Mouse (Mus musculus): ENCODE measurements around the gene Sapcd2.
A peak's percentile ranks its signal among the peaks of the same experiment; 100 is the strongest.

Gene Sapcd2

DNA sequence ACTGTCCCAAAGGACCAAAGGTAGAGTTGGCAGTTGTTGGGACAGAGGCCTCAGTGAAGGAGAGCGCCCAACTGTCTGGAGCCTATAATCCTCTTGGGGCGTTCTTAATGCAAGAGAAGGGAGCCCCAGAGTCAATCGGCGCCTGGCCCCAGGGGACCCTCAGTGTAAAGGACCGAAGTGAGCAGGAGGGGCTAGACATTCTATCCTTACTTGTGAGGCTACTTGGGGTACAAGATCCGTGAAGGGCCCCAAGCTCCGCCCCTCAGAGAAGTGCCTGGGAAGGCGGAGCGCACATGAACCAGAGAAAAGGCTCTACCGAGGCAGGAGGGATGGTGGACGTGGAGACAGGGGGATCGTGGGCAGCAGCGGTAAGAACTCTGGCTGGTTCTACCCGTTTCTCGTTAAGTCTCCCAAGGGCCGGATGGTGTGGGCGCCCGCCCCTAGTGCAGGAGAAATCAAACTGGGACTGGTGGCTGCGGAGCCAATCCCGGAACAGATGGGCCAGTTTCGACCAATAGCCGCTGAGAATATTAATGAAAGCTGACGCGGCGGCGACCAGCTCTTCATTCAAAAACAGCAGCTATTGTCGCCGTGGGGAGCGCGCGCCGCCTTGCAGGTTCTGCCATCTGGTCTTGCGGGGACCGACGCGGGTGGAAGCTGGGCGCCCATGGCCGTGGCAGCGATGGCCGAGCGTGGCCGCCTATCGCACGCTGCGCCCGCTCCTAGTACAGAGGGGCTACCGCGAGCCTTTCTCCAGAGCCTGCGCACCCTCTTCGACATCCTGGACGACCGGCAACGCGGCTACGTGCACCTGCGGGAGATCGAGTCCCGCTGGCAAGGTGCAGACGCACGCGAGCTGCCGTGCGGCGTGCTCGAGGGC lies at the start of gene Sapcd2:
Sapcd2 (plus strand) TSS at position 558 of the 880 bp plus-strand sequence.
- Histone ChIP-seq H3K27me3 (ENCODE audit: control insufficient read depth, insufficient read depth, low read length, poor library complexity, severe bottlenecking) (no peaks in the 10 kb centered on the region), H3K36me3 (ENCODE audit: control insufficient read depth, insufficient read depth, low read length, poor library complexity, severe bottlenecking) (no peaks in the 10 kb centered on the region)

DNA sequence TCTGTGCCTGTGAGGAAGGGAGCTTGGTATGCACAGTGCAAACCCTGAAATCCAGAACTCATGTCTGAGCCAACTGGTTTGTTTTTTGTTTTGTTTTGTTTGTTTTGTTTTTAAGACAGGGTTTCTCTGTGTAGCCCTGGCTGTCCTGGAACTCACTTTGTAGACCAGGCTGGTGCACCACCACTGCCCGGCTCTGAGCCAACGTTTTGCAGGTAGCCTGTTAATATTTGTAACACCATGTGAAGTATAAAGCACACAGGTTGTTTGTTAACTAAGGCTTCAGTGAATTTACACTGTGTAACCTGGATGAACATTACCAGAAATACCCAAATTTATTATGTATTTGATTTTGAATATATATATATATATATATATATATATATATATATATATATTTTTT lies 46.1 kb upstream of the Sapcd2 start:
- Histone ChIP-seq H3K36me3 (ENCODE audit: control insufficient read depth, insufficient read depth, low read length, poor library complexity, severe bottlenecking) (no peaks in the 10 kb centered on the region), H3K27me3 (ENCODE audit: control insufficient read depth, insufficient read depth, low read length, poor library complexity, severe bottlenecking) (no peaks in the 10 kb centered on the region)
- DNase-seq (ENCODE audit: low read depth, low spot score): no peak

More for the DNA sequence above, at the start of gene Sapcd2:
- DNase-seq (ENCODE audit: low read depth, low spot score): peak; percentile 89

DNA sequence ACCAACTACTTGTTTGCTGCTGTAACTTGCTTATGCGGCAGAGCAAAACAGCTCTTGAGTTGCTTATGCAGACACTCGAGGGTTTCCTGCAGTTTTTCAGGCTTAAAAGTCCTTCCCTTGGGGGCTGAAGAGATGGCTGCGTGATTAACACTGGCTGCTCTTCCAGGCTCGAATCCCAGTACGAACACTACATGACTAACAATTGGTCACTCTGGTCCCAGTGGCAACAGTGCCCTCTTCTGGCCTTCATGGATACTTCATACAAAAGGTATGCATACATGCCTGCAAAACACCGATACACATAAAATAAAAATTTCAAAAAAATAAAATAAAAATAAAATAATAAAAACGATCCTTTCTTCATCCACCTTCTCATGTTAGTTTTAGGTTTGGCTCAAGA lies 43.7 kb upstream of the Sapcd2 start:
- H3K36me3 ChIP-seq (ENCODE audit: control insufficient read depth, insufficient read depth, low read length, poor library complexity, severe bottlenecking): no peaks in the 10 kb centered on the region
- no peaks in the 10 kb centered on the region for H3K27me3 ChIP-seq (ENCODE audit: control insufficient read depth, insufficient read depth, low read length, poor library complexity, severe bottlenecking)
- peak; percentile 38 for DNase-seq (ENCODE audit: low read depth, low spot score)

DNA sequence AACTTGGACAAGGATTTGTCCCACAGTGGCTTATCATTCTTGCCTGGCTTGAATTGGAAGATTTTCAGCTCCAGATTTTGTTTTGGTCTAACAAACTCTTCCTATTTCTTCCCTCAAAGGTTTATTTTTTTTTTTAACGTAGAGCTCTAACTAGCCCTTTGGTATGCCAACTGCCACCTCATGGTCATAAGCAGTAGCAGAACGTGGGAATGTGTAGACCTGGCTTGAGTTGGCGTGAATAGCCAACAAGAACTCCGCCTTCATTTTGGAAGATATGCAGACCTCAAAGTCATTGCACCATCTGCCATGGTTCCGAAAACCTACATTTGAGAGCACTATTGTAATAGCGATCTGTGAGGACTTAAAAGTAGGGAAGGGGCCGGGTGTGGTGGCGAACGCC lies 40.7 kb upstream of the Sapcd2 start:
- H3K36me3 ChIP-seq (ENCODE audit: control insufficient read depth, insufficient read depth, low read length, poor library complexity, severe bottlenecking): no peaks in the 10 kb centered on the region; the same call in 1 of the 2 replicates
- DNase-seq (ENCODE audit: low read depth, low spot score): no peak
- no peaks in the 10 kb centered on the region for H3K27me3 ChIP-seq (ENCODE audit: control insufficient read depth, insufficient read depth, low read length, poor library complexity, severe bottlenecking)

DNA sequence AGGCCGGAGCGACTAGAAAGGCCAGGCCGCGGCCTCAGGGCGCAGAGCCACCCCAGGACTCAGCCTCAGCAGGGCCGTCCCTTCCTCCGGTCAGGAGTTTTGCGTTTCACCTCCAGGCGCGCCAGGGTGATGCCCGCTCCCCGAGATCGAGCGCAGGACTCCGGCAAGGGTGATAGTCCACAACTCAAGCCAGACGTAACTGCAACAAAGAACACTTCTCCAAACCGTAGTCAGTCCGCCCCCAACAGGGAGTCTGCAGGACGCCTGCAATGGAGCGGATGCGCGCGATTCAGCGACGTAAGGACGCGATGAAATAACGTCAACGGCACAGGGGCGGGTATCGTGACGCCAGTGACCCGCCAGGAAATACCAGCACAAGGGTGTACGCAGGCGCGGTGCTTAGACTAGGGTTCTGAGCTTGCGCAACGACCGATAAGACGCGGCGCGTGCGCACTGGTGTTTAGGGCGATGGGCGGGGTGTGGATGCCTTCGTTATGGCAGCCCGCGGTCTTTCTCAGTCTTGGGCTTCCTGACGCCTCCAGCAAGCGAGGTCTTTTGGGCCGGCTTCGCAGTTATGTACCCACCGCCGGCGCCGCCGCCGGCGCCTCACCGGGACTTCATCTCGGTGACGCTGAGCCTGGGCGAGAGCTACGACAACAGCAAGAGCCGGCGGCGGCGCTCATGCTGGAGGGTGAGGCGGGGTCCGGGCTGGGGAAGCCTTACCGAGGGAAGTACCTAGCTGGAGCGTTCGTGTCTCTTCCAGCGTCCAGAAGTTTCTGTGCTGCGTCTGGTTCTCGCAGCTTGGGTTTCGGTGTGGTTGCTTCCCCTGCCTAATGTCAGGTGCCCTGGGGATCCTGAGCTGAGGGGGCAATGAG lies 39.6 kb upstream of the Sapcd2 start, which contains the start of gene Man1b1:
Man1b1 (plus strand) TSS at position 53 of the 875 bp plus-strand sequence.
- peaks cover 3% of the 10 kb centered on the region for H3K36me3 ChIP-seq (ENCODE audit: control insufficient read depth, insufficient read depth, low read length, poor library complexity, severe bottlenecking)

DNA sequence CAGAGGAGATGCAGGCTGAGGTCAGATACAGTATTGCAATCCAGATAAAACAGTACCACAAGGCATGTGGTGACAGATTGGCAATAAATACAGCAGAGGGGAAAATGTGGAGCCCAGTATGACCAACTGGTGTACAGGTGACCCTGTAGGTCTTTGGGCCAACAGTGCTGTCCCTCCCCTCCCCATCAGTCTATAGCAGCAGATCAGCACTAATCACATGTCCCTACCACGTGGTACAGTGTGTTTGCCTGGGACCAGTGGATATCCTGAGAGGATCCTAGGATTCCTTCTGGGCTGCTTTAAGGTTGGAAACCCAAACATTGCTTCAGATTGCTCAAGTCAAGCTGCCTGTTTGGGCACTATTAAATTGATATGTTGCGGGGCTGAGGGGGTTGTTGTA lies 38.6 kb upstream of the Sapcd2 start:
- Histone ChIP-seq H3K36me3 (ENCODE audit: control insufficient read depth, insufficient read depth, low read length, poor library complexity, severe bottlenecking) (peaks cover 8% of the 10 kb centered on the region), H3K27me3 (ENCODE audit: control insufficient read depth, insufficient read depth, low read length, poor library complexity, severe bottlenecking) (no peaks in the 10 kb centered on the region)
- no peak for DNase-seq (ENCODE audit: low read depth, low spot score)

More for the DNA sequence above, 39.6 kb upstream of the Sapcd2 start, which contains the start of gene Man1b1:
- peak; percentile 100 for DNase-seq (ENCODE audit: low read depth, low spot score)
- no peaks in the 10 kb centered on the region for H3K27me3 ChIP-seq (ENCODE audit: control insufficient read depth, insufficient read depth, low read length, poor library complexity, severe bottlenecking)

DNA sequence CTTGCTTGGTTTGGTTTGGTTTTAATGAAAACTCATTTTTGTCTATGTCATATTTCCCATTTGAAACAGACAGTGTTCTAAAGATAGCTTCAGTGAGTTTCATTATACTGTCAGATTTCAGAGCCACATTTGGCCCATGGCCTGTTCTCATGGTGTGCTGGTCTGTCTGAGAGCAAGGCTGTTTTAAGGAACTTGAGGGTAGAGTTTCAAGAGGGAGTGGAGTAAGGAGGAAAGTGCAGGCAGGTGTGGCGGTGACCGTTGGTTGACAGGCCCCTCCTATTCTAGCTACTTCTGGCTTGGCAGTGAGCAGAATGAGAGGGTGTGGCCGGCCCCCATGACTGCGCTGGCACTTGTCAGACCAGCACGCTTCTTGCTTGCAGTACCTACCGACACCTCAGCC lies 33.8 kb upstream of the Sapcd2 start:
- H3K27me3 ChIP-seq (ENCODE audit: control insufficient read depth, insufficient read depth, low read length, poor library complexity, severe bottlenecking): no peaks in the 10 kb centered on the region

DNA sequence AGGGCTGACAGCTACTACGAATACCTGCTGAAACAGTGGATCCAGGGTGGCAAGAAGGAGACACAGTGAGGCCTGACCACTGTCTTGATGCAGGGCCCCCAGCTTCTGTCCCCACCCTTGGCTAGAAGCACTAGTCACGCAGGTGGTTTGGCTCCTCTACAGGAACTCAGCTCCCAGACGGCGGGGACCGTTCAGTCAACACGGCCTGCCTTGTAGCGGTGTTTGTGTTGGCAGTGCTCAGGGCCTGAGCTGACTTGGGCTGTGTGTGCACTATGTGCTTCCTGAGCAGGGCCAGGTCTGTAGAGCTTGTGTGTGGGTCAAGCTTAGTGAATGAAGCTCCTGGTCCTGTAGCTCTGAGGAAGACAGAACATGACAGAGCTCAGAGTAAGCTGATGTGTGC lies 24.0 kb upstream of the Sapcd2 start:
- no peak for DNase-seq (ENCODE audit: low read depth, low spot score)
- Histone ChIP-seq H3K27me3 (ENCODE audit: control insufficient read depth, insufficient read depth, low read length, poor library complexity, severe bottlenecking) (no peaks in the 10 kb centered on the region), H3K36me3 (ENCODE audit: control insufficient read depth, insufficient read depth, low read length, poor library complexity, severe bottlenecking) (peaks cover 8% of the 10 kb centered on the region)

More for the DNA sequence above, 33.8 kb upstream of the Sapcd2 start:
- H3K36me3 ChIP-seq (ENCODE audit: control insufficient read depth, insufficient read depth, low read length, poor library complexity, severe bottlenecking): peaks cover 9% of the 10 kb centered on the region
- peak; percentile 35 for DNase-seq (ENCODE audit: low read depth, low spot score)

DNA sequence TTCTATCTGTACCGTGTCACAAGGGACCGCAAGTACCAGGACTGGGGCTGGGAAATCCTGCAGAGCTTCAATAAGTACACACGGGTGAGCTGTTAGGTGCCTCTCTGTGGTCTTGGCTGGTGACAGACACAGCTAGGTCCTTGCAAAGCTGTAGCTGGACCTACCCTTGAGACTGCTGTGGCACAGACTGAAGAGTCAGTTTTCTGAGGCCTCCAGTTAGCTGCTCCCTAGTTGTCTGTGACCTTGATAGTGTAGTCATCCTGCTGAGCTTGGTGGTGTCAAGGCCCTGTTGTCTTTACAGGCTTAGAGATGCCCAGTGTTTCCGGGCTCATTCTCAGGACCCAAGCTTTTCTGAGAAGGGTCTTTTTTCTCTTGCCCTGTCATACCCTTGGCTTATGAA lies 22.6 kb upstream of the Sapcd2 start:
- Histone ChIP-seq H3K27me3 (ENCODE audit: control insufficient read depth, insufficient read depth, low read length, poor library complexity, severe bottlenecking) (no peaks in the 10 kb centered on the region), H3K36me3 (ENCODE audit: control insufficient read depth, insufficient read depth, low read length, poor library complexity, severe bottlenecking) (peaks cover 8% of the 10 kb centered on the region)
- DNase-seq (ENCODE audit: low read depth, low spot score): no peak

DNA sequence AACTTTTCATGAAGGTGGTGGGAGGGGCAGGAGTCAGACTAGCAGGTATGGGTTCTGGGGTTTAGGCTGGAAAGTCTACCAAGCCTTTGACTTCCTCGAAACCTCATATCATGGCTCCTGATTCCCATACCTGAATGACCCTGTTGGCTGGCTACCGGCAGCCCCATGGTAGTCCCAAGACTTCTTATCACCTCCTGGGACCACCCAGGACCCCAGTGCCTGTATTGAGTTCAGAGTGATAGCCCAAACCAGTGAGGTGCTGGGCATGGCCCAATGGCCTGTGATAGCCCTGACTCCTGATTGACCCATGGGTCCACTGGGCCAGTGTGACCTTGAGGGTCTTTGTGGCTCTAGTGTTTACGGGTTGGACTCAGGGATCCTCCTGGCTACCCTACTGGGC lies 21.4 kb upstream of the Sapcd2 start:
- peaks cover 8% of the 10 kb centered on the region for H3K36me3 ChIP-seq (ENCODE audit: control insufficient read depth, insufficient read depth, low read length, poor library complexity, severe bottlenecking)
- no peak for DNase-seq (ENCODE audit: low read depth, low spot score)
- H3K27me3 ChIP-seq (ENCODE audit: control insufficient read depth, insufficient read depth, low read length, poor library complexity, severe bottlenecking): no peaks in the 10 kb centered on the region

DNA sequence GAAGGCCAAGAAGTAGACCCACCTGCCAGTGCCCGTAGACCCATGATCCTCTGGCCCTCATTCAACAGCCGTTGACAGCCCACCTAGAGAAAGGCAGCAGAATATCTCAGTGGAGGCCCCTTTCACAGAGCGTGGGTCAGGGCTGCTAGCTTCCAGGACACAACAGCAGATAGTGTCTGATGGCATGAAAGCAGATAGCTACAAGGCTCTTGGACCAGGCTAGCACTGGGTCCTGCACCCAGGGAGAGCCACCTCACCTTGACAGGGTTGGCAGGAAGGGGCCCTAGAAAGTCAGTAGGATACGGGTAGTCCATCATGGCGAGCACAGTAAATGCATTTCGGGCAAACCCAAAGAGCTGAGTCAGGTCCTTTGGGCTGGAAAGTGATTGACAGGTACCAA lies 17.9 kb upstream of the Sapcd2 start:
- Histone ChIP-seq H3K27me3 (ENCODE audit: control insufficient read depth, insufficient read depth, low read length, poor library complexity, severe bottlenecking) (no peaks in the 10 kb centered on the region), H3K36me3 (ENCODE audit: control insufficient read depth, insufficient read depth, low read length, poor library complexity, severe bottlenecking) (peaks cover 3% of the 10 kb centered on the region)
- DNase-seq (ENCODE audit: low read depth, low spot score): no peak

DNA sequence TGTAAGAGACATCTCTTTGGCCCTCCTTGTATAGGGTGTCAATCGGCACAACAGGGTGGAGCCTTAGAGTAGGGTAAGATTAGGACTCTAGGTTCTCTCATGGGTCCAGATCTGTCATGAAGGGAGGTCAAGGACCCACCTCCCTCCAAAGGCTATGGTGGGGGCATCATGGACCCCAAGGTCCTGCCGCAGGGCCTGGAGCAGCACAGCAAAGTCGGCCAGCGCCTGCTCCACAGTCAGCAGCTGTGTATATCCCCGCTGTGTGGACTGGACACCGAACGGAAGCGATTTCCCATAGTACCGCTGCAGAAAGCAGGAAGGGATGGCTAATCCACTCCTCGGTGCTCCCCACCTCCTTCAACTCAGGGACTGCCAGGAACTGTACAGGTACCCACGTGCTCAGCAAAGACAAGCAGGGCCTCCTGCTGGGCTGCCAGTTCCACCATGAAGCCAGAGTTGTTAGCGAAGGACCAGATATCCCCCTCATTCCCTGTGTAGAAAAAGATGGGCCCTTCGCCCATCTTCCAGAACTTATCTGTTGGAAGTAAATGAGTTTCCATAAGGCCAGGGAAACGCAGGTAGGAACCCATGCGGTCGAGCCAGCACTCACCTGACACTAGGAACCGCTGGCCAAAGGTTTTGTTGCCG lies 16.6 kb upstream of the Sapcd2 start:
- DNase-seq (ENCODE audit: low read depth, low spot score): no peak
- Histone ChIP-seq H3K36me3 (ENCODE audit: control insufficient read depth, insufficient read depth, low read length, poor library complexity, severe bottlenecking) (peaks cover 2% of the 10 kb centered on the region), H3K27me3 (ENCODE audit: control insufficient read depth, insufficient read depth, low read length, poor library complexity, severe bottlenecking) (no peaks in the 10 kb centered on the region)

DNA sequence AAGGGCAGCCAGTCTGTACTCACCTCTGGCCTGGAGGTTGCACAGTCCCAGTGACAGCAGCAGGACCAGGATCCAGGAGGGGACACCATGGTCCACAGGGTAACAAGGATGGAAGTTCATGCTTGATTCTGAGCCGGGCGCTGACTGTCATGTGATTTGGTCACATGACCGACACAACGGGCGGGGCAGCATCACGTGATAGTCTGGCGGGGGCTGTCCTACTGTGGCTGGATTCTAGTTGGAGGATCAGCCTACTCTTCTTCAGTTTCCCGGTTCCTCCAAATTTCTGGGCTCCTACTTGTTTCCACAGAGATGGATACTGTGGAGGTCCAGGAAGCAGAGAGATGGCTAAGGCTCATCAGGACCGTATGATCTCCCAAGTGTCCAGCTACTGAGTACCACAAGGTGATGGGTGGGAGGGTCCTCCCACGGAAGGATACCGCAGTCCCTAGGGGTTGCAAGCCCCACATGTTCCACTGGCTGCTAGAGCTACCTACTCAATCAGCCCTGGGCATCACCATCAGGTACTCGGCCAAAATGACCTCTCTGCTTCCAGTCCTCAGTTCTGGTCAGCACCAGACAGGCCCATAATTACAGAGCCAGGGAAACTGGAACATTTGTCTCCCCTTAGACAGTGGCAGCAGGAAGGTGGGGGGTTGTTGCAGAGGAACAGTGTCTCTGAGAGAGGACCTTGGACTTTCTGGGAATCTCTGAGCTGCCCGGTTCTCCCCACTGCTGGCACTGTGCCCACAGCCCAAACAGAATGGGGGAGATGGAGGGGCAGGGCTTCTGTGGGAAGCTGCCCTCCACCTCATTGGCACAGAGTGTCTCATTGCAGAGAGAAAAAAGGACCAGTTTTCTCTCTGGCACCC lies 15.7 kb upstream of the Sapcd2 start, which contains the start of gene Dpp7:
Dpp7 (minus strand) TSS at position 152 of the 872 bp plus-strand sequence.
- DNase-seq (ENCODE audit: low read depth, low spot score): peak; percentile 86
- H3K27me3 ChIP-seq (ENCODE audit: control insufficient read depth, insufficient read depth, low read length, poor library complexity, severe bottlenecking): no peaks in the 10 kb centered on the region
- no peaks in the 10 kb centered on the region; the same call in none of the 2 replicates for H3K36me3 ChIP-seq (ENCODE audit: control insufficient read depth, insufficient read depth, low read length, poor library complexity, severe bottlenecking)

DNA sequence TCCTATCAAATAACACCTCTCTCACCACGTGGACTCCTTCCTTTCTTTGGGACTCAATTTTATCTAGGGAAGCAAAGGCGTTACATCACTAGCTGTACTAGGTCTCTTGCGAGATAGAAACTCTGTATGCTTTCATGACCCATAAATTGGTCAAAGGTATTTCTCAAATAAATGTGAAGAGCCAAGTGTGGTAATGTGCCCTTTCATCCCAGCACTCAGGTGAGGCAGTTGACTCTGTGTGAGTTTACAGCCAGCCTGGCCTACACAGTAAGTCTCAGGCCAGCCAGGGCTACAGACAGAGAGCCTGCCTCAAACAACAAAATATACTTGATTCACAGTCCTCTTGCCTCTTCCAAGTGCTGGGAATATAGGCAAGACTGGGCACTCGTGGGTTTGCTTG lies 12.3 kb upstream of the Sapcd2 start:
- peaks cover 2% of the 10 kb centered on the region for H3K36me3 ChIP-seq (ENCODE audit: control insufficient read depth, insufficient read depth, low read length, poor library complexity, severe bottlenecking)
- no peak for DNase-seq (ENCODE audit: low read depth, low spot score)

More for the DNA sequence above, 12.3 kb upstream of the Sapcd2 start:
- H3K27me3 ChIP-seq (ENCODE audit: control insufficient read depth, insufficient read depth, low read length, poor library complexity, severe bottlenecking): no peaks in the 10 kb centered on the region
